ENCODE assay signal across 10 mouse cellular contexts in the genomic region with DNA sequence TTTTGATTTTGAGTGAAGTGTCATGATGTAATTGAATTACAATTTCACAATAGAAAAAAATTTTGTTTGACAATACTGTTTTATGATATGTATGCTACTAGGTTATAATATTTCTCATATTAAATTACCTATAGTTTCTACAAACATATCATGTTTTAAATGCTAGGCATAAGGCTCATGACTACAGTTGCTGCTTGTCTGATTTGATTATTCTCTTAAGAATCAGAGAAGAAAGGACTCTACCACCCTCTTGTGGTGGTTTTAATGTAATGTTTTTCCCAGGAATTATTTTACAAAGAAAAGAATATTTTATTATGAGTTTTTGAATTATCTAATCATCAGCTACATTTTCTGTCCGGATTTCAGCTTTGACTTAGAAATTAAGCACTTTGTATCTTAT.
DNase-seq lines count a peak whose midpoint lies in the region; ATAC-seq and TF ChIP-seq lines count a peak whose summit lies in the region.
"Had no signal": no experiment of that assay in that cellular context is flagged by ENCODE, and none has a peak within 500 bp of the region (broad histone marks: within the 10 kb centered on the region; RNA-seq: fewer than 3 reads in every experiment).

No protein-coding gene starts in this region.

- no peak for TF ChIP-seq EP300 in MEL (IDR thresholded peaks at IDR 0.05; ENCODE audit: low read depth in 1 of 2, low read length in 2 of 2)

- ATAC-seq in hindbrain, embryonic 14.5 days (ENCODE audit: low FRiP score) = no peak
- 0 out of 2 replicates have a peak, but pooled peaks have one; percentile 50 for ATAC-seq in granulocyte monocyte progenitor cell, adult 5-6 weeks (replicated peaks; ENCODE audit: poor library complexity, severe bottlenecking)
- ATAC-seq in cerebellum, adult (ENCODE audit: insufficient number of reproducible peaks, low FRiP score, low TSS enrichment) = no peak

- peak; percentile 83 for DNase-seq in hindbrain, embryonic 14.5 days (ENCODE audit: low spot score)
- no peak for DNase-seq in hindbrain, embryonic 10.5 days (ENCODE audit: low spot score)
- DNase-seq in 3T3-L1 (ENCODE audit: low read depth, low spot score) (peak; percentile 73), MEL (ENCODE audit: low read depth, low spot score) (peak; percentile 60)
- DNase-seq in spleen, adult 12 weeks (ENCODE audit: low spot score) = no peak
- no peak for DNase-seq in B cell, adult 2 months
- DNase-seq: heart, postnatal 10 days had no signal

- no peaks in the 10 kb centered on the region for H3K79me2 ChIP-seq in MEL (ENCODE audit: control insufficient read depth, insufficient read depth, low read length, poor library complexity)

- 0% methylated on average over 1 of the region's 1 CpGs for WGBS in hindbrain, embryonic 14.5 days
- WGBS in hindbrain, embryonic 10.5 days = 7% methylated on average over 1 of the region's 1 CpGs

- no peaks in the 10 kb centered on the region for H3K36me3 ChIP-seq in hindbrain, embryonic 14.5 days (replicated peaks; ENCODE audit: control insufficient read depth, insufficient read depth)
- H3K36me3 ChIP-seq in hindbrain, embryonic 10.5 days = no peaks in the 10 kb centered on the region
- H3K36me3 ChIP-seq in MEL (ENCODE audit: control insufficient read depth in 1 of 2, insufficient read depth in 2 of 2, low read length in 2 of 2) = no peaks in the 10 kb centered on the region

- peak; percentile 89 for TF ChIP-seq RAD21 in MEL (IDR thresholded peaks at IDR 0.05; ENCODE audit: low read depth, low read length)

- no peak overlapping the region for H3K4me3 ChIP-seq in hindbrain, embryonic 14.5 days (replicated peaks; ENCODE audit: low read length)
- no peak overlapping the region for H3K4me3 ChIP-seq in hindbrain, embryonic 10.5 days
- H3K4me3 ChIP-seq in MEL (ENCODE audit: control insufficient read depth in 1 of 2, insufficient read depth in 1 of 2, low read depth in 2 of 2, low read length in 2 of 2) = no peak overlapping the region
- H3K4me3 ChIP-seq: myocyte had no signal

- no peak overlapping the region for H3K27ac ChIP-seq in hindbrain, embryonic 14.5 days
- H3K27ac ChIP-seq in hindbrain, embryonic 10.5 days = no peak overlapping the region
- no peak overlapping the region for H3K27ac ChIP-seq in MEL (ENCODE audit: control insufficient read depth, low read depth, low read length)

- H3K27me3 ChIP-seq in hindbrain, embryonic 14.5 days (ENCODE audit: control insufficient read depth, insufficient read depth, low read length) = no peaks in the 10 kb centered on the region
- no peaks in the 10 kb centered on the region for H3K27me3 ChIP-seq in hindbrain, embryonic 10.5 days (ENCODE audit: insufficient read depth, poor library complexity, severe bottlenecking)
- H3K27me3 ChIP-seq in MEL (ENCODE audit: control insufficient read depth in 1 of 2, insufficient read depth in 2 of 2, low read length in 2 of 2) = no peaks in the 10 kb centered on the region

- H3K9ac ChIP-seq in hindbrain, embryonic 14.5 days = no peak overlapping the region
- no peak overlapping the region for H3K9ac ChIP-seq in MEL (ENCODE audit: control insufficient read depth, low read depth, low read length, poor library complexity, severe bottlenecking)

- no peak overlapping the region for H3K4me2 ChIP-seq in hindbrain, embryonic 14.5 days (replicated peaks)

- TF ChIP-seq POLR2A in MEL (IDR thresholded peaks at IDR 0.05; ENCODE audit: control insufficient read depth in 1 of 2, insufficient read depth in 1 of 2, low read depth in 1 of 2, low read length in 2 of 2, poor library complexity in 1 of 2) = no peak

- H3K4me1 ChIP-seq in hindbrain, embryonic 14.5 days (replicated peaks; ENCODE audit: control insufficient read depth, insufficient read depth, low read length) = no peaks in the 10 kb centered on the region
- H3K4me1 ChIP-seq in hindbrain, embryonic 10.5 days (replicated peaks) = no peaks in the 10 kb centered on the region
- no peaks in the 10 kb centered on the region for H3K4me1 ChIP-seq in MEL (ENCODE audit: control insufficient read depth in 1 of 2, insufficient read depth in 2 of 2, low read length in 2 of 2)

- no peaks in the 10 kb centered on the region for H3K9me3 ChIP-seq in hindbrain, embryonic 14.5 days (ENCODE audit: control insufficient read depth, low read length)
- H3K9me3 ChIP-seq in hindbrain, embryonic 10.5 days = no peaks in the 10 kb centered on the region
- no peaks in the 10 kb centered on the region for H3K9me3 ChIP-seq in MEL (replicated peaks; ENCODE audit: insufficient read depth, low read length)

- peak in 2 of 3 experiments; percentile 35 to 70; a peak in 3 of 6 replicates for TF ChIP-seq CTCF in MEL (IDR thresholded peaks at IDR 0.05 in 2 of 3, conservative IDR thresholded peaks at IDR 0.05 in 1 of 3; ENCODE audit: control insufficient read depth in 1 of 3, insufficient read depth in 1 of 3, low read depth in 2 of 3, low read length in 3 of 3, poor library complexity in 1 of 3, severe bottlenecking in 1 of 3)

TF ChIP-seq in MEL, 35 proteins besides CTCF, POLR2A, EP300 and RAD21:
- peak; percentile 69 for TF ChIP-seq SMC3 (IDR thresholded peaks at IDR 0.05; ENCODE audit: low read depth, low read length)
- peak; percentile 47 for TF ChIP-seq ZC3H11A (IDR thresholded peaks at IDR 0.05; ENCODE audit: low read depth, low read length)
- TF ChIP-seq MYC (IDR thresholded peaks at IDR 0.05; ENCODE audit: low read depth, low read length) = no peak
- no peak for TF ChIP-seq SIN3A (IDR thresholded peaks at IDR 0.05; ENCODE audit: low read length)
- TF ChIP-seq CHD1 (IDR thresholded peaks at IDR 0.05; ENCODE audit: low read depth, low read length) = no peak
- no peak for TF ChIP-seq MAFK (IDR thresholded peaks at IDR 0.05; ENCODE audit: borderline replicate concordance, low read depth, low read length)
- TF ChIP-seq E2F4 (IDR thresholded peaks at IDR 0.05; ENCODE audit: borderline replicate concordance, low read depth, low read length) = no peak
- TF ChIP-seq UBTF (IDR thresholded peaks at IDR 0.05; ENCODE audit: borderline replicate concordance, insufficient read depth, low read depth, low read length) = no peak
- no peak for TF ChIP-seq ZNF384 (IDR thresholded peaks at IDR 0.05; ENCODE audit: low read depth, low read length)
- TF ChIP-seq CHD2 (IDR thresholded peaks at IDR 0.05; ENCODE audit: low read length) = no peak
- TF ChIP-seq GABPA (IDR thresholded peaks at IDR 0.05; ENCODE audit: low read depth, low read length) = no peak
- no peak for TF ChIP-seq ZKSCAN1 (IDR thresholded peaks at IDR 0.05; ENCODE audit: low read depth, low read length)
- no peak for TF ChIP-seq NELFE (IDR thresholded peaks at IDR 0.05; ENCODE audit: low read depth, low read length)
- no peak for TF ChIP-seq POLR2AphosphoS5 (IDR thresholded peaks at IDR 0.05; ENCODE audit: borderline replicate concordance, low read depth, low read length)

Comparison
In these comparisons a context has a peak if more than half of its experiments do, and no peak if none do; other contexts are left out.
1. DNase-seq: peak in hindbrain, embryonic 14.5 days (single experiment), 3T3-L1 (single experiment) and MEL (single experiment); none in hindbrain, embryonic 10.5 days (single experiment), spleen, adult 12 weeks (single experiment) and B cell, adult 2 months (0 of 2).